Mouse (Mus musculus): ENCODE measurements around the gene Iqcg.

DNA sequence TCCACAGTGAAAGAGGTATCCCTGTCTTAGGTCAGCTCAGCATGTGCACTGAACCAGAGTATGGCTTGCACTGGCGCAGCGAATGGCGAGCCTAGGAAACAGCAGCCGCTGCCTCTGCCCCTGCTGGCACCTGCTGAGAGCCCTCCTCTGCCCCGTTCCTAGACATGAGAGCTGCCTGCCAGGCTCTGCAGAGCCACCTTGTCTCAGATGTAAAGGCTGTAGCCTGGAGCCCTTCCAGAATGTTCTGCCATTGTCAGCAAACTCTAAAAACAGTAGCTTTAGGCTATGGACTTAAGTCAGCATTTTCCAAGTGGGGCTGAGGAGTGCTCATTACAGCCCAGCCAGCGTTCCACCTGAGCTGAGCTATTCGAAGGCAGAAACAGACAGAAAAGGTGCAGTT is 48.6 kb downstream of the Iqcg start:
- TF ChIP-seq POLR2A (IDR thresholded peaks at IDR 0.05; ENCODE audit: insufficient read length, low read depth) (no peak), TCF3 (IDR thresholded peaks at IDR 0.05; ENCODE audit: insufficient read length, low read depth) (no peak), REST (IDR thresholded peaks at IDR 0.05; ENCODE audit: insufficient read depth, insufficient read length) (no peak), USF1 (IDR thresholded peaks at IDR 0.05; ENCODE audit: low read depth) (no peak)

Data from myocyte (in vitro differentiated cells).